Mouse (Mus musculus) forebrain, embryonic 12.5 days (tissue): ENCODE measurements around the gene Herc2. TPM values are rescaled to one million over a fixed set of nuclear protein-coding genes. Genes with fewer than 3 reads are reported as not detected.

Experiments
- ATAC-seq: fragments of 200-750 bp; cut with Nextera tagmentation; 2 replicates; pipeline ENCODE4 v1.8.0; 2017; ENCODE audit warnings: moderate TSS enrichment; ENCODE audit not compliant: low FRiP score
- H3K27ac ChIP-seq: fragments of 300-500 bp; sonication (generic); 2 replicates; pipeline ENCODE4 v1.5.1; 2016; ENCODE audit warnings: mild to moderate bottlenecking
- H3K27me3 ChIP-seq: fragments of 300-500 bp; sonication (generic); 2 replicates; pipeline ENCODE4 v1.6.1; 2016; ENCODE audit warnings: mild to moderate bottlenecking
- H3K36me3 ChIP-seq: fragments of 300-500 bp; sonication (generic); replicated peaks from 2 replicates; pipeline ENCODE4 v1.6.1; 2016; ENCODE audit warnings: mild to moderate bottlenecking
- H3K4me1 ChIP-seq: fragments of 300-500 bp; sonication (generic); 2 replicates; pipeline ENCODE4 v1.6.1; 2016
- H3K4me2 ChIP-seq: fragments of 300-500 bp; sonication (generic); 2 replicates; pipeline ENCODE4 v1.6.1; 2016; ENCODE audit warnings: mild to moderate bottlenecking, moderate library complexity
- H3K4me3 ChIP-seq: fragments of 300-500 bp; sonication (generic); replicated peaks from 2 replicates; pipeline ENCODE4 v1.5.1; 2016; ENCODE audit warnings: mild to moderate bottlenecking
- H3K9ac ChIP-seq: fragments of 300-500 bp; sonication (generic); 2 replicates; pipeline ENCODE4 v1.6.1; 2016; ENCODE audit warnings: mild to moderate bottlenecking
- H3K9me3 ChIP-seq: fragments of 300-500 bp; sonication (generic); 2 replicates; pipeline ENCODE4 v1.6.1; 2016
- WGBS: fragments of 180-500 bp; shearing (Covaris S2); methylation state at CpG from one replicate; pipeline ENCODE4 v1.1.7; 2016; 5-methylcytosine and 5-hydroxymethylcytosine counted together
- polyA plus RNA-seq: library from polyadenylated mRNA; unstranded; fragments of >200 nt; fragmentation: Nextera tagmentation; extraction: Ambion mirVana; gene quantifications from 2 replicates; pipeline ENCODE4 v1.2.1, GENCODE M21; 2016

Gene Herc2
- polyA plus RNA-seq, 1 experiment from 2014 or later = 33.9 TPM

DNA sequence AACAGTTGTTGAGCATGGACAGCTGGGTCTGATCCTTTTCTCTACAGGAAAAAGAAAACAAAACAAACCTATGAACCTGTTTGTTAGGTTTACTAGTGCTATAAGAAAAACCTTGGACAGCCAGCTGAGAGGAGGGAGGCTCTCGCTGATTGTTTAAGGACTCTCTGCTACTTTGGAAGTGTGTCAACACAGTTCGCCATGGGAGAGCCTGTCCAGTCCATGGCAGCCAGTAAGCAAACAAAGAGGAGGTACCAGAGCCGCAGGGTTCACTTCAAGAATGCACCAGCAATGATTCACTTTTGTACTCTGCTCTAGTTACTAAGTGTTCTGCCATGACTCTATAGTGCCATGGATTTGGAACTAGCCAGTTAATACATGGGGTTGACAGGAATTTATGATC is 39.1 kb downstream of the Herc2 start:
- Histone ChIP-seq H3K27me3 (no peaks in the 10 kb centered on the region), H3K9me3 (no peaks in the 10 kb centered on the region), H3K4me1 (no peaks in the 10 kb centered on the region), H3K4me3 (no peak overlapping the region), H3K4me2 (no peak overlapping the region), H3K36me3 (peaks cover 56% of the 10 kb centered on the region), H3K9ac (no peak overlapping the region), H3K27ac (no peak overlapping the region)
- 93% methylated on average over 3 of the region's 3 CpGs for WGBS
- ATAC-seq = no peak

DNA sequence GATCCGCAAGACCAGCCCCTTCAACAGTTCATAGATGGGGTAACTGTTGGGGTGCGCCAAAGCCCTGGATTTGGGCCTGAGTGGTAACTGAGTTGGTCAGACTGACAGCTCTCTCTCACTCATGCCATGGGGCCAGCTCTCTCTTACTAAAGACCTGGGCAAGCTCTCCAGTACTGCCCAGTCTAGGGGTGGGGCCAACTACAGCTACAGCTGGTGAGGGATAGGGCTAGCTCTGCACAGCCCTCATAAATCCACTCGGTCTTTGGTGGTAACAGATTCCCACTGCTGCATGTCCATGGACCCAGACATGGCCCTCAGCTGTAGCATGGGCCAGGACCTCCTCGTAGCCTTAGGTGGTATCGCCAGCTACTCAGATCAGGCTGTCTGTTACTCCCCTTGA is 41.4 kb downstream of the Herc2 start:
- Histone ChIP-seq H3K9ac (no peak overlapping the region), H3K36me3 (peaks cover 64% of the 10 kb centered on the region), H3K27ac (no peak overlapping the region), H3K4me2 (no peak overlapping the region), H3K9me3 (no peaks in the 10 kb centered on the region), H3K27me3 (no peaks in the 10 kb centered on the region), H3K4me3 (no peak overlapping the region), H3K4me1 (no peaks in the 10 kb centered on the region)
- ATAC-seq = no peak
- WGBS = 94% methylated on average over 5 of the region's 5 CpGs

DNA sequence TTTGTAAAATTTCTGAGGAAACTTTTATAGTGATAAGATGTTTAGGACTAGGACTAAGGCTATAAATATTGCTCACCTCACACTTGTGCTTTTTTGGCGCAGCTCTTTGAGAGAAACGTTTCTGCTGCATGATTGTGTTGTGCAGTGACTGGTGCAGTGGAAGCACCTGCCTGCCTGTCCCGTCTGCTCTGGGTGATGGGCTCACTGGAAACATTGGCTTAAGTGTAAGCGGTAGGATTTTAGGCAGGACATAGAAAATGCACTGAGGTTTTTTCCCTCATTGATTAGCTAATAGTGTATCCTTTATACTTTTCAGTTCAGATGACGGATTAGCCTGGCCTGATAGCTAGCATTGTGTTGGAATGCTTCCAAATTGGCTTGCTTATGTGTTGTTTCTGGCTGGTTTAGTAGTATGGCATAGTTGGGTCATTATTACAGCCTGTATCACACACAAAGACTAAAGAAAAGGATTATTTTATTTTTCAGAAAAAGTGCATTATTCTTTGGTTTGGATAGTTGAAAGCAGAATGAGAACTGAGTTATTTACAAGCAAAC is 52.4 kb downstream of the Herc2 start:
- ATAC-seq = no peak
- Histone ChIP-seq H3K36me3 (peaks cover 54% of the 10 kb centered on the region), H3K9me3 (no peaks in the 10 kb centered on the region), H3K27me3 (no peaks in the 10 kb centered on the region), H3K4me1 (no peaks in the 10 kb centered on the region), H3K9ac (no peak overlapping the region), H3K4me2 (no peak overlapping the region), H3K27ac (no peak overlapping the region), H3K4me3 (no peak overlapping the region)
- 66% methylated on average over 5 of the region's 5 CpGs for WGBS

DNA sequence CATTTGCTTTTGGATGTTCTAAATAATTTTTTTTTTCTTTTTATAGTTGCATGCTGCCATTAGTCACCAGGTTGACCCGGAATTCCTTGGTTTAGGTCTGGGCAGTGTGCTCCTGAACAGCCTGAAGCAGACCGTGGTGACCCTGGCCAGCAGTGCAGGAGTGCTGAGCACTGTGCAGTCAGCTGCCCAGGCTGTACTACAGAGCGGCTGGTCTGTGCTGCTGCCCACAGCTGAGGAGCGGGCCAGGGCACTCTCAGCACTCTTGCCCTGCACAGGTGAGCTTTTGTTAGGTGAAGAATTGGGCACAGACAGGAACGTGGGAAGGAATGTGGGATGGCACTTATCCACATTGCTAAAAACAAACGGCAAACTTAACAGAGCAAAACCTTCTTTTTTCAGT is 63.0 kb downstream of the Herc2 start:
- H3K27ac ChIP-seq = no peak overlapping the region
- H3K27me3 ChIP-seq = no peaks in the 10 kb centered on the region
- H3K4me1 ChIP-seq = no peaks in the 10 kb centered on the region
- H3K9me3 ChIP-seq = no peaks in the 10 kb centered on the region
- H3K9ac ChIP-seq = no peak overlapping the region
- ATAC-seq = no peak
- H3K4me2 ChIP-seq = no peak overlapping the region
- peaks cover 33% of the 10 kb centered on the region for H3K36me3 ChIP-seq
- 91% methylated on average over 6 of the region's 6 CpGs for WGBS
- H3K4me3 ChIP-seq = no peak overlapping the region

DNA sequence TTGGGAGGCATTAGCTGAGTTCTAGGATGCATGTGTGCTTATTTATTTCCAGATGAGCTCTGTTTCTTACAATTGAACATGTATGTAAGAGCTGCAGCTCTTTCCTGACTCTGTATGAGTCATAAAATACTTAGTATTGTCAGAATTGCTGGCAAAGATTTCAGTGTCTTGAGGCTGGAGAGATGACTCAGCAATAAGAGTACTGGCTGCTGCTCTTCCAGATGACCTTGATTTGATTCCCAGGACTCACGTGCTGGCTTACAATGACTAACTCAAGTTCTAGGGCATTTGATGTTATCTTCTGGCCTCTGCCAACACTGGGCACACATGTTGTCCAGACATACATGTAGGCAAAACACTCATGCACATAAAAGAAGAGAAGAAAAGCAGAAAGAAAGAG is 64.2 kb downstream of the Herc2 start:
- peaks cover 27% of the 10 kb centered on the region for H3K36me3 ChIP-seq
- WGBS = 87% methylated on average over 1 of the region's 1 CpGs
- H3K4me1 ChIP-seq = no peaks in the 10 kb centered on the region
- no peak for ATAC-seq
- no peak overlapping the region for H3K9ac ChIP-seq
- H3K9me3 ChIP-seq = no peaks in the 10 kb centered on the region
- H3K27ac ChIP-seq = no peak overlapping the region
- H3K4me3 ChIP-seq = no peak overlapping the region
- H3K27me3 ChIP-seq = no peaks in the 10 kb centered on the region
- no peak overlapping the region for H3K4me2 ChIP-seq

DNA sequence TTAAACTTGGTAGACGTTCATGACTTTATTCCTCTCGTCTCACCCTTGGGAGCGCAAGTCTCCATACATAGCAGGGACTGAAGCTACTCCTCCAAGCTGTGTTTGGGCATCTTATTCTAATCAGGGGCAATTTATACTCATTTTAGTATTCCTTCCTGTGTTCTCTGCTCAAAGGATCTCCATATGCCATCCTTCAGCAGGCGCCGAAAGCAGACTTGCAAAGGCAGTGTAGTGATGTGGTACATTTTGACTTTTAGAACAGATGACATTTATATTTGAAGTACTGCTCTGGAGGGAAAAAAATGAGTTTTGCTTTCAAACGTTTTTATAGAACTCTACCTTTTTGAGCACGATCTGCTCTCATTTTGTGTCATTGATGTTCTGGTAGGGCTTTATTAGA is 71.0 kb downstream of the Herc2 start:
- Histone ChIP-seq H3K4me1 (no peaks in the 10 kb centered on the region), H3K27me3 (no peaks in the 10 kb centered on the region), H3K4me2 (no peak overlapping the region), H3K9me3 (no peaks in the 10 kb centered on the region), H3K36me3 (peaks cover 30% of the 10 kb centered on the region), H3K27ac (no peak overlapping the region), H3K4me3 (no peak overlapping the region), H3K9ac (no peak overlapping the region)
- ATAC-seq = no peak
- 88% methylated on average over 7 of the region's 7 CpGs for WGBS

DNA sequence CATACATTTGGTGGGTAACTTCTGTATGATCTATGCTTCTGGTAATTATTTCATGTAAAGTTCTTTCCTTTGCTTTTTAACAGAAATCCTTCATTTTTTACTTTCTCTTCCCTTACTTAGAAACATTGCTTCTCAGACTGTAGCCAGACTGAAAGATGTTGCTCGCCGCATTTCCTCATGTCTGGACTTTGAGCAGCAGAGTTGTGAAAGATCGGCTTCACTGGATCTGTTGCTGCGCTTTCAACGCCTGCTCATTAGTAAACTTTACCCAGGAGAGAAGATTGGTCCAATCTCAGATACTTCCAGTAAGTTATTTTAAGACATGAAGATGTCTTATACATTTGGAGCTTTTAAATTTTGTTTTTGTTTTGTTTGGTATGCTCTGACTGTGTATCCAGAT is 71.4 kb downstream of the Herc2 start:
- peaks cover 29% of the 10 kb centered on the region for H3K36me3 ChIP-seq
- H3K4me2 ChIP-seq = no peak overlapping the region
- H3K4me3 ChIP-seq = no peak overlapping the region
- no peak overlapping the region for H3K27ac ChIP-seq
- no peaks in the 10 kb centered on the region for H3K4me1 ChIP-seq
- WGBS = 93% methylated on average over 5 of the region's 5 CpGs
- H3K9ac ChIP-seq = no peak overlapping the region
- no peaks in the 10 kb centered on the region for H3K27me3 ChIP-seq
- no peaks in the 10 kb centered on the region for H3K9me3 ChIP-seq
- ATAC-seq = no peak

DNA sequence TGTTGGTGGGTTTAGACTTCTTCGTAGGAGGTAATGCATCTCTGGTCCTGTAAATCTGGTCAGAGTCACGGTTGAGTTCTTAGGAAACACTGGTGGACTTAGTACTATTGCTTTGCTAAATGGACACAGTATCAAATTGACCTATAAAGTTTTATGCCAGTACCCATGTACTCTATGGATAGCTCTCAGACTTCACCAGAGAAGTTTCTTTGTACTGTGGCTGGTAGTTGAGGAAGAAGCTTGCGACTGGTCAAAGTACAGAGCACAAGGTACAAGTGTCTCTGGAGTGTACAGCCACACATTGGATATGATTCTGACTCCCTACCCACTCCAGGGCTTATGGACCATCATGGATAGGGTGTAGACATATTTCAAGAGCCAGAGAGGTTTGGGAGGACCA is 78.1 kb downstream of the Herc2 start:
- H3K27me3 ChIP-seq = no peaks in the 10 kb centered on the region
- H3K4me3 ChIP-seq = no peak overlapping the region
- H3K27ac ChIP-seq = no peak overlapping the region
- no peak overlapping the region for H3K9ac ChIP-seq
- H3K9me3 ChIP-seq = no peaks in the 10 kb centered on the region
- H3K4me2 ChIP-seq = no peak overlapping the region
- no peaks in the 10 kb centered on the region for H3K4me1 ChIP-seq
- 96% methylated on average over 3 of the region's 3 CpGs for WGBS
- ATAC-seq = no peak
- H3K36me3 ChIP-seq = peaks cover 44% of the 10 kb centered on the region

DNA sequence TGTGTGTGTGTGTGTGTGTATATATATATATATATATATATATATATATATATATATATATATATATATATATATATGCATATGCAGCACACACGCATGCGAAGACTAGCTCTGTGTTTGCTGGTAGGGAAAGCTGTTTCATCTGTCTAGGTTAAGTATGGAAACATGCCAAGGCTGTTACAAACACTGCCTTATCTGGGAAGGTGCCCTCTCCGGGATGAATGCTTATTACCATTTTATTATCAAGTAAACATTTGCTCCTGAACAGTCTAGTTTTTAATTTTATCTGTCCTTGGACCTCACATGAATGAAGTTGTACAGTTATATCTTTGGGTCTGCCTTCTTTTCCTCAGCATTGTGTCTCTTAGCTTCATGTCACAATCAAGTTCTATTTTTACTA is 79.6 kb downstream of the Herc2 start:
- 99% methylated on average over 3 of the region's 3 CpGs for WGBS
- Histone ChIP-seq H3K4me3 (no peak overlapping the region), H3K9ac (no peak overlapping the region), H3K27me3 (no peaks in the 10 kb centered on the region), H3K27ac (no peak overlapping the region), H3K9me3 (no peaks in the 10 kb centered on the region), H3K36me3 (peaks cover 49% of the 10 kb centered on the region), H3K4me2 (no peak overlapping the region), H3K4me1 (no peaks in the 10 kb centered on the region)
- no peak for ATAC-seq

DNA sequence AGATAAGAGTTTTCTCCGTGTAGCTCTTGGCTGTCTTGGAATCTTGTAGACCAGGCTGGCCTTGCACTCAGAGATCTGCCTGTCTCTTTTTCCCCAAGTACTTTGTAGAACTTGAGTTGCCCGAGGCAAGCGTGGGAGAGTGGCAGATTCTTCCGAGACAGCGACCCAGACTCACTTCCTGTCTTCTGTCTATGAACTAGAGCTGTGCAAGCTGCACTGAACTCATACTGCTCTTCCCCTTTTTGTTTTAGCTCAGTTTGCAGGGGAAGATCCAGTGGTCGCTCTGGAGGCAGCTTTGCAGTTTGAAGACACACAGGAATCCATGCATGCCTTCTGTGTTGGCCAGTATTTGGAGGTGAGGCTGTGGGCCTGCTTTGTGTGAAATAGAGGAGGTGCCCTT is 81.6 kb downstream of the Herc2 start:
- WGBS = 87% methylated on average over 6 of the region's 6 CpGs
- Histone ChIP-seq H3K9ac (no peak overlapping the region), H3K36me3 (peaks cover 54% of the 10 kb centered on the region), H3K27me3 (no peaks in the 10 kb centered on the region), H3K9me3 (no peaks in the 10 kb centered on the region), H3K27ac (no peak overlapping the region), H3K4me2 (no peak overlapping the region), H3K4me1 (no peaks in the 10 kb centered on the region), H3K4me3 (no peak overlapping the region)
- ATAC-seq = no peak

DNA sequence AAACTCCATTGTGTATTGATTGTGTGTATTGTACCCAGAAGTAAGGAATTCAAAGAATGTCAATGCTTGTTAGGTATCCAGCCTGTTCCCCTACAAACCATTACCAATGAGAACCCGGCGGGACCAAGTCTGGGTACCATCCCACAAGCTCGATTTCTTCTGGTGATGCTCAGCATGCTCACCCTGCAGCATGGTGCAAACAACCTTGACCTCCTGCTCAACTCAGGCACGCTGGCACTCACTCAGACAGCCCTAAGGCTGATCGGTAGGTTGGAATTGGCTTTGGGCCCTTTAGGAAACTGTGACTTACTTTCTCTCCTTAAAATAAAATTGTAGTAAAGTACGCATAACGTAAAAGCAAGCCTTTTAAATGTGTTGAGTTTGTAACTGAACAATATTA is 88.7 kb downstream of the Herc2 start:
- no peak overlapping the region for H3K27ac ChIP-seq
- H3K9ac ChIP-seq = no peak overlapping the region
- no peak overlapping the region for H3K4me3 ChIP-seq
- H3K27me3 ChIP-seq = no peaks in the 10 kb centered on the region
- H3K4me2 ChIP-seq = no peak overlapping the region
- H3K36me3 ChIP-seq = peaks cover 53% of the 10 kb centered on the region
- WGBS = 92% methylated on average over 7 of the region's 7 CpGs
- ATAC-seq = no peak
- no peaks in the 10 kb centered on the region for H3K9me3 ChIP-seq
- H3K4me1 ChIP-seq = no peaks in the 10 kb centered on the region

DNA sequence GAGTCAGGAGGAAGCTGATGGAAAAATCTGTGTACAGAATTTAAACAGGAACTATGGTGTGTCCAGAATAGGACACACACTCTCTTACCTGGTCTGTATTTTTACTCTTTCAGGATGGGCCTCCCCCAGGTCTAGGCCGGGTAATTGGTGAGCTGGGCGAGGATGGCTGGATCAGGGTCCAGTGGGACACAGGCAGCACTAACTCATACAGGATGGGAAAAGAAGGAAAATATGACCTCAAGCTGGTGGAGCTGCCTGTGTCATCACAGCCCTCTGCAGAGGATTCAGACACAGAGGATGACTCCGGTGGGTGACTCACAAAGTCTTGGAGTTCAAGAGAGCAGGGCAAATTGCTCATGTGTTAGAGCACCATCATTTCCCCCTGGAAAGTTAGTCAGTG is 96.4 kb downstream of the Herc2 start:
- peaks cover 58% of the 10 kb centered on the region for H3K36me3 ChIP-seq
- no peaks in the 10 kb centered on the region for H3K4me1 ChIP-seq
- no peak for ATAC-seq
- no peak overlapping the region for H3K4me2 ChIP-seq
- WGBS = 94% methylated on average over 3 of the region's 3 CpGs
- H3K27me3 ChIP-seq = no peaks in the 10 kb centered on the region
- no peaks in the 10 kb centered on the region for H3K9me3 ChIP-seq
- no peak overlapping the region for H3K27ac ChIP-seq
- H3K4me3 ChIP-seq = no peak overlapping the region
- no peak overlapping the region for H3K9ac ChIP-seq

DNA sequence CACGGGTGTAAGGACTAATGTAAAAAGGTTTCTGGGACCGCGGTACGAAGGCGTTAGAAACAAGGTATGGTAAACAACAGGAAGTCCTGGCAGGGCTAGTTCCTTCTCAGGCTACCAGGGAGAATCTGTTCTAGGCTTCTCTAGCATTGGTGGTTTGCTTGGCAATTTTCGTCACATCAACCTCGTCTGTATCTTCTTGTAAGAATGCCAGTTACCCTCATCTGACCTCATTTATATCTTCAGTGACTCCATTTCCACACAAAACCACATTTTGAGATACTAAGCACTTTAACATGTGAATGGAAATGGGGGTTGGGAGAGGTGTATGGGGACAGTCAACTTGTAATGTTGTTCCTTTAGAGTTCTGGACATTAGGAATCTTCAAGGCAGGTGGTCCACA is 98.9 kb downstream of the Herc2 start:
- Histone ChIP-seq H3K9me3 (no peaks in the 10 kb centered on the region), H3K4me1 (no peaks in the 10 kb centered on the region), H3K27ac (no peak overlapping the region), H3K27me3 (no peaks in the 10 kb centered on the region), H3K36me3 (peaks cover 65% of the 10 kb centered on the region), H3K9ac (no peak overlapping the region), H3K4me3 (no peak overlapping the region), H3K4me2 (no peak overlapping the region)
- ATAC-seq = no peak
- WGBS = 92% methylated on average over 7 of the region's 7 CpGs
